Comparison of ENCODE assay signal across 10 mouse cellular contexts in the genomic region with DNA sequence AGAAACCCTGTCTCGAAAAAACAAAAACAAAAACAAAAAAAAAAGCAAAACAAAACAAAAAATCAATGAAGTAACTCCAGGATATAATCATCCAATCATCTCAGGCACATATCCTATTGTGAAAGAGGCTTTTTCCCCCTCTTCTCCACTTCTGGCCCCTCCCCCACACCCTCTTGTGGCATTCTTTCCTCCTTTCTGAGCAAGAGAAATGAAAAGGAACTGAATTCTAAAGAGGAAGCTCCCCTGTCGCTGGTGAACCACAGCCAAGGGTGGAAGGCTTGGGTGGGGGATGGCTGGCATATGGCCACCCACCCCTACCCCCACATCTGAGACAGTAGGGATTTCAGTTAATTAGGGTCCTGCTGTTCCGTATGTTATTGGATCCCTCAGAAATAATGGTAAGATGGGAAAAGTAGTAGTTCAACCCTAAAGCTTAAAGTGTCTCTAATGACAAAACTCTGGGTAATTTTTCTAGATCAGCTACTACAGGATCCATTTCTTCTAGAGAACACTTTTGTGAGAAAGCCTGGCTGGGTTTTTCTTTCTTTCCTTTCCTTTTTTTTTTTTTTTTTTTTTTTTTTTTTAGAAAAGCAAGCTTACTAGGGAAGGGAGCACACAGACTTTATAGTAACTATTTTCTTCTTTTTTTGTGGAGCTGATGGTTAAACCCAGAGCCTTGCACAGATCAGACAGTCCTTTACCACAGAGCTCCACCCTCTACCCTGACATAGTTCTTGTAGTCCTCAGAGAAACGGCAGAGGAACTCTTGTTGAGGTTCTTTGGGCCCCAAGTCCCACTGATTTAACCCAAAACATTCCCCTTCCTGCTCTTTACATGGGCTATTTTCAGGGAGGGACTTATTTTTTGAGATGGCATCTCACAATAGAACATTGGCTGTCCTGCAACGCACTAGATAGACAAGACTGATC. TPM values are rescaled to one million over a fixed set of nuclear protein-coding genes. Genes with fewer than 3 reads are reported as not detected.
DNase-seq lines count a peak whose midpoint lies in the region; ATAC-seq and TF ChIP-seq lines count a peak whose summit lies in the region.
"Had no signal": no experiment of that assay in that cellular context is flagged by ENCODE, and none has a peak within 500 bp of the region (broad histone marks: within the 10 kb centered on the region; RNA-seq: fewer than 3 reads in every experiment).

No protein-coding gene starts in this region.

- H3K27ac ChIP-seq in CH12.LX (ENCODE audit: insufficient read depth, low read depth), result no peak overlapping the region
- peak overlapping the region; percentile 74 for H3K27ac ChIP-seq in bone marrow macrophage, adult 2 months (ENCODE audit: insufficient read depth, low read depth, low read length)

- peaks cover 18 to 51% of the 10 kb centered on the region in 2 experiments for H3K4me1 ChIP-seq in CH12.LX (ENCODE audit: control insufficient read depth in 1 of 2, insufficient read depth in 2 of 2)
- H3K4me1 ChIP-seq in bone marrow macrophage, adult 2 months (ENCODE audit: control insufficient read depth, insufficient read depth, low read length), result peaks cover 46% of the 10 kb centered on the region

- no peaks in the 10 kb centered on the region for H3K27me3 ChIP-seq in CH12.LX (replicated peaks)

- dilution Hi-C loops in CH12.LX (cut with MboI; ENCODE audit: extremely low pct_ligation_motif_present, extremely low pct_unique_long_range_greater_than_20kb, low sequenced_read_pairs), result no loop called here

- 0 out of 2 replicates have a peak overlapping the region, but pooled peaks have one; percentile 16 for H3K4me2 ChIP-seq in CH12.LX (ENCODE audit: insufficient read depth, low read depth, poor library complexity, severe bottlenecking)

- no peak overlapping the region for H3K9ac ChIP-seq in CH12.LX (ENCODE audit: insufficient read depth, low read depth)

- TF ChIP-seq CTCF in CH12.LX (conservative IDR thresholded peaks at IDR 0.05 in 1 of 2, IDR thresholded peaks at IDR 0.05 in 1 of 2; ENCODE audit: low read depth in 2 of 2, low read length in 2 of 2), result no peak
- TF ChIP-seq CTCF in bone marrow macrophage, adult 2 months (IDR thresholded peaks at IDR 0.05; ENCODE audit: low read depth, low read length), result no peak

- TF ChIP-seq EP300 in CH12.LX (IDR thresholded peaks at IDR 0.05; ENCODE audit: low read length), result no peak

- intact Hi-C loops in heart, postnatal 14 days (cut with DNase I), result no loop called here
- intact Hi-C loops in left cerebral cortex, postnatal 25 days (cut with DNase I), result no loop called here

- no peak overlapping the region for H3K4me3 ChIP-seq in CH12.LX (replicated peaks in 1 of 3; ENCODE audit: low read depth in 2 of 3, low read length in 2 of 3, poor library complexity in 1 of 3)
- H3K4me3 ChIP-seq in bone marrow macrophage, adult 2 months (ENCODE audit: insufficient read depth, low read length), result no peak overlapping the region

- peak; percentile 46 to 66 for DNase-seq in heart, adult 18-20 months
- DNase-seq in heart, postnatal 14 days, result no peak
- peak; percentile 64 for DNase-seq in CH12.LX (ENCODE audit: extremely low read depth)
- DNase-seq in left cerebral cortex, postnatal 25 days (ENCODE audit: low spot score in 2 of 2), result no peak
- DNase-seq in urinary bladder, adult 18-20 months (ENCODE audit: low spot score in 2 of 2), result no peak
- DNase-seq: cerebellum, adult 18-20 months had no signal

- ATAC-seq in megakaryocyte progenitor cell, adult 5-6 weeks (replicated peaks; ENCODE audit: poor library complexity), result peak; percentile 62

- H3K79me2 ChIP-seq in CH12.LX (replicated peaks; ENCODE audit: control insufficient read depth, extremely low read depth, insufficient read depth, poor library complexity, severe bottlenecking), result no peaks in the 10 kb centered on the region

- TF ChIP-seq POLR2A in CH12.LX (IDR thresholded peaks at IDR 0.05; ENCODE audit: low read depth, low read length), result no peak
- TF ChIP-seq POLR2A in bone marrow macrophage, adult 2 months (IDR thresholded peaks at IDR 0.05; ENCODE audit: borderline replicate concordance, low read depth, low read length), result no peak

- no peaks in the 10 kb centered on the region for H3K9me3 ChIP-seq in CH12.LX (replicated peaks; ENCODE audit: low read length)

- TF ChIP-seq RAD21 in CH12.LX (IDR thresholded peaks at IDR 0.05; ENCODE audit: low read depth, low read length), result no peak

- no peaks in the 10 kb centered on the region for H3K36me3 ChIP-seq in CH12.LX (replicated peaks in 1 of 2; ENCODE audit: control insufficient read depth in 1 of 2, insufficient read depth in 1 of 2, low read length in 1 of 2)

- in situ Hi-C loops in CH12.LX (cut with MboI; ENCODE audit: low pct_ligation_motif_present, low pct_unique_long_range_greater_than_20kb, low sequenced_read_pairs), result no loop called here

TF ChIP-seq in CH12.LX, 34 proteins besides CTCF, POLR2A, EP300 and RAD21:
- TF ChIP-seq ZKSCAN1 (IDR thresholded peaks at IDR 0.05; ENCODE audit: borderline replicate concordance, low read depth, low read length) (no peak), ETS1 (conservative IDR thresholded peaks at IDR 0.05; ENCODE audit: low read depth, low read length) (no peak), MXI1 (IDR thresholded peaks at IDR 0.05; ENCODE audit: low read depth, low read length) (no peak), USF2 (conservative IDR thresholded peaks at IDR 0.05; ENCODE audit: low read depth, low read length) (no peak), ZNF384 (IDR thresholded peaks at IDR 0.05; ENCODE audit: low read depth, low read length) (peak; percentile 77), MAZ (IDR thresholded peaks at IDR 0.05; ENCODE audit: low read depth, low read length) (no peak), TBP (conservative IDR thresholded peaks at IDR 0.05; ENCODE audit: low read depth, low read length) (no peak)

RNA-seq across cellular contexts. Expression of a gene that starts 1.9 kb away (rescaled TPM):
- total RNA-seq in heart, adult 18-20 months (2021), result not detected
- total RNA-seq in heart, postnatal 14 days (2021), result not detected
- total RNA-seq in CH12.LX (2012; rRNA removed) (0.13 TPM in 1 of 2 replicates, not detected in the other), CH12.LX (2014; rRNA removed) (0.30 TPM in 1 of 2 replicates, not detected in the other)
- 0.17 and 0.53 TPM in 2 replicates for polyA plus RNA-seq in CH12.LX (2012; ENCODE audit: insufficient read length, low read depth)
- 0.32 TPM in 1 of 2 replicates, not detected in the other for polyA plus RNA-seq in bone marrow macrophage, adult 2 months (2012; ENCODE audit: insufficient read depth, insufficient read length, missing spikeins)
- 0.32 TPM in 1 of 2 replicates, not detected in the other for total RNA-seq in megakaryocyte progenitor cell, adult 5-6 weeks (2015)
- 0.41 and 1.2 TPM in 2 replicates for total RNA-seq in megakaryocyte progenitor cell, adult 5-6 weeks (2017)
- total RNA-seq in left cerebral cortex, postnatal 25 days (2021), result not detected
- total RNA-seq: layer of hippocampus, postnatal 25 days had no signal
- polyA plus RNA-seq: heart, embryonic 14.5 days had no signal

RNA-seq across cellular contexts. Expression of a gene that starts 5.1 kb away (rescaled TPM):
- total RNA-seq in heart, adult 18-20 months (2021), result 10 to 100 TPM in 1 of 2 experiments, 1 to 10 TPM in 1; 8.3 to 10.6 TPM
- total RNA-seq in heart, postnatal 14 days (2021), result 10 to 100 TPM in 1 of 2 experiments, 1 to 10 TPM in 1; 9.1 to 10.3 TPM
- total RNA-seq in CH12.LX (2012; rRNA removed), result 11.1 and 12.8 TPM in 2 replicates
- total RNA-seq in CH12.LX (2014; rRNA removed), result 6.4 and 6.7 TPM in 2 replicates
- polyA plus RNA-seq in CH12.LX (2012; ENCODE audit: insufficient read length, low read depth), result 12.6 and 14.9 TPM in 2 replicates
- polyA plus RNA-seq in bone marrow macrophage, adult 2 months (2012; ENCODE audit: insufficient read depth, insufficient read length, missing spikeins), result 13.1 and 15.7 TPM in 2 replicates
- 1.7 and 2.0 TPM in 2 replicates for total RNA-seq in megakaryocyte progenitor cell, adult 5-6 weeks (2015)
- total RNA-seq in megakaryocyte progenitor cell, adult 5-6 weeks (2017), result 1.7 and 8.2 TPM in 2 replicates
- 1 to 10 TPM; 3.3 to 4.4 TPM for total RNA-seq in left cerebral cortex, postnatal 25 days (2021)

RNA-seq across cellular contexts. Expression of a gene that starts 5.9 kb away (rescaled TPM):
- 1 to 10 TPM; 2.7 to 4.5 TPM for total RNA-seq in heart, adult 18-20 months (2021)
- 1 to 10 TPM; 2.0 to 2.7 TPM for total RNA-seq in heart, postnatal 14 days (2021)
- total RNA-seq in CH12.LX (2012; rRNA removed) (0.38 and 0.63 TPM in 2 replicates), CH12.LX (2014; rRNA removed) (0.08 and 0.11 TPM in 2 replicates)
- polyA plus RNA-seq in CH12.LX (2012; ENCODE audit: insufficient read length, low read depth), result 0.23 and 0.38 TPM in 2 replicates
- 10.4 and 10.5 TPM in 2 replicates for polyA plus RNA-seq in bone marrow macrophage, adult 2 months (2012; ENCODE audit: insufficient read depth, insufficient read length, missing spikeins)
- 3.2 and 3.4 TPM in 2 replicates for total RNA-seq in megakaryocyte progenitor cell, adult 5-6 weeks (2015)
- 3.6 and 4.6 TPM in 2 replicates for total RNA-seq in megakaryocyte progenitor cell, adult 5-6 weeks (2017)
- 1 to 10 TPM; 1.6 to 1.7 TPM for total RNA-seq in left cerebral cortex, postnatal 25 days (2021)

RNA-seq across cellular contexts. Expression of a gene that starts 27.5 kb away (rescaled TPM):
- 10 to 100 TPM; 54.7 to 58.9 TPM for total RNA-seq in heart, adult 18-20 months (2021)
- total RNA-seq in heart, postnatal 14 days (2021), result 10 to 100 TPM; 49.1 to 50.0 TPM
- total RNA-seq in CH12.LX (2012; rRNA removed) (28.9 and 30.8 TPM in 2 replicates), CH12.LX (2014; rRNA removed) (8.0 and 8.8 TPM in 2 replicates)
- polyA plus RNA-seq in CH12.LX (2012; ENCODE audit: insufficient read length, low read depth), result 53.3 and 57.8 TPM in 2 replicates
- polyA plus RNA-seq in bone marrow macrophage, adult 2 months (2012; ENCODE audit: insufficient read depth, insufficient read length, missing spikeins), result 29.4 and 34.0 TPM in 2 replicates
- total RNA-seq in megakaryocyte progenitor cell, adult 5-6 weeks (2015), result 24.3 and 27.6 TPM in 2 replicates
- 14.5 and 17.1 TPM in 2 replicates for total RNA-seq in megakaryocyte progenitor cell, adult 5-6 weeks (2017)
- total RNA-seq in left cerebral cortex, postnatal 25 days (2021), result 100 to 1,000 TPM; 247 to 261 TPM

RNA-seq across cellular contexts. Expression of a gene that starts 31.4 kb away (rescaled TPM):
- total RNA-seq in heart, adult 18-20 months (2021), result 10 to 100 TPM in 1 of 2 experiments, 1 to 10 TPM in 1; 9.2 to 11.2 TPM
- total RNA-seq in heart, postnatal 14 days (2021), result 10 to 100 TPM; 10.6 to 10.9 TPM
- total RNA-seq in CH12.LX (2012; rRNA removed) (1.7 and 1.9 TPM in 2 replicates), CH12.LX (2014; rRNA removed) (0.53 and 0.55 TPM in 2 replicates)
- polyA plus RNA-seq in CH12.LX (2012; ENCODE audit: insufficient read length, low read depth), result 2.7 and 2.8 TPM in 2 replicates
- polyA plus RNA-seq in bone marrow macrophage, adult 2 months (2012; ENCODE audit: insufficient read depth, insufficient read length, missing spikeins), result 5.0 and 5.1 TPM in 2 replicates
- 10.0 and 10.4 TPM in 2 replicates for total RNA-seq in megakaryocyte progenitor cell, adult 5-6 weeks (2015)
- 5.7 and 6.0 TPM in 2 replicates for total RNA-seq in megakaryocyte progenitor cell, adult 5-6 weeks (2017)
- 100 to 1,000 TPM; 100 to 101 TPM for total RNA-seq in left cerebral cortex, postnatal 25 days (2021)

Comparison
In these comparisons a context has a peak if more than half of its experiments do, and no peak if none do; other contexts are left out.
1. DNase-seq: peak in heart, adult 18-20 months (2 of 2) and CH12.LX (single experiment); none in heart, postnatal 14 days (0 of 2), left cerebral cortex, postnatal 25 days (0 of 2) and urinary bladder, adult 18-20 months (0 of 2).